Mouse (Mus musculus): ENCODE measurements around the gene Tle4. TPM values are rescaled to one million over a fixed set of nuclear protein-coding genes. Genes with fewer than 3 reads are reported as not detected.

The Tle4 gene
- polyA plus RNA-seq, 1 experiment, result 0.41 TPM

GRCm38 (mm10) chr19:14463281-14464079 lies 134.4 kb downstream of the Tle4 start:
- no peak for TF ChIP-seq GATA1 (IDR thresholded peaks at IDR 0.05; ENCODE audit: low read length)
- TF ChIP-seq TAL1 (IDR thresholded peaks at IDR 0.05; ENCODE audit: low read length), result no peak
- Histone ChIP-seq H3K4me1 (ENCODE audit: control insufficient read depth) (no peaks in the 10 kb centered on the region), H3K36me3 (ENCODE audit: control insufficient read depth) (peaks cover 52% of the 10 kb centered on the region), H3K4me3 (replicated peaks) (no peak overlapping the region), H3K27me3 (ENCODE audit: control insufficient read depth) (no peaks in the 10 kb centered on the region), H3K9me3 (ENCODE audit: control insufficient read depth, low read length) (no peaks in the 10 kb centered on the region)

- H3K9me3 ChIP-seq (ENCODE audit: control insufficient read depth, low read length), result no peaks in the 10 kb centered on the region
- H3K4me1 ChIP-seq (ENCODE audit: control insufficient read depth), result no peaks in the 10 kb centered on the region
- no peaks in the 10 kb centered on the region for H3K27me3 ChIP-seq (ENCODE audit: control insufficient read depth)
- no peak overlapping the region for H3K4me3 ChIP-seq (replicated peaks)
- H3K36me3 ChIP-seq (ENCODE audit: control insufficient read depth), result peaks cover 63% of the 10 kb centered on the region
- TF ChIP-seq TAL1 (IDR thresholded peaks at IDR 0.05; ENCODE audit: low read length) (no peak), GATA1 (IDR thresholded peaks at IDR 0.05; ENCODE audit: low read length) (no peak)
Observed at GRCm38 (mm10) chr19:14453486-14453885, 144.4 kb downstream of the Tle4 start.

GRCm38 (mm10) chr19:14451329-14451728 lies 146.5 kb downstream of the Tle4 start:
- H3K9me3 ChIP-seq (ENCODE audit: control insufficient read depth, low read length), result no peaks in the 10 kb centered on the region
- peaks cover 54% of the 10 kb centered on the region for H3K36me3 ChIP-seq (ENCODE audit: control insufficient read depth)

GRCm38 (mm10) chr19:14449738-14450137 lies 148.1 kb downstream of the Tle4 start:
- H3K9me3 ChIP-seq (ENCODE audit: control insufficient read depth, low read length), result no peaks in the 10 kb centered on the region
- H3K36me3 ChIP-seq (ENCODE audit: control insufficient read depth), result peaks cover 51% of the 10 kb centered on the region
- TF ChIP-seq GATA1 (IDR thresholded peaks at IDR 0.05; ENCODE audit: low read length) (no peak), TAL1 (IDR thresholded peaks at IDR 0.05; ENCODE audit: low read length) (no peak)
- H3K27me3 ChIP-seq (ENCODE audit: control insufficient read depth), result no peaks in the 10 kb centered on the region
- H3K4me3 ChIP-seq (replicated peaks), result no peak overlapping the region
- no peaks in the 10 kb centered on the region for H3K4me1 ChIP-seq (ENCODE audit: control insufficient read depth)

More at GRCm38 (mm10) chr19:14451329-14451728, 146.5 kb downstream of the Tle4 start:
- H3K27me3 ChIP-seq (ENCODE audit: control insufficient read depth), result no peaks in the 10 kb centered on the region
- no peak for TF ChIP-seq GATA1 (IDR thresholded peaks at IDR 0.05; ENCODE audit: low read length)
- TF ChIP-seq TAL1 (IDR thresholded peaks at IDR 0.05; ENCODE audit: low read length), result no peak
- H3K4me3 ChIP-seq (replicated peaks), result no peak overlapping the region
- H3K4me1 ChIP-seq (ENCODE audit: control insufficient read depth), result no peaks in the 10 kb centered on the region

- Histone ChIP-seq H3K4me3 (replicated peaks) (no peak overlapping the region), H3K27me3 (ENCODE audit: control insufficient read depth) (no peaks in the 10 kb centered on the region), H3K4me1 (ENCODE audit: control insufficient read depth) (no peaks in the 10 kb centered on the region), H3K9me3 (ENCODE audit: control insufficient read depth, low read length) (no peaks in the 10 kb centered on the region), H3K36me3 (ENCODE audit: control insufficient read depth) (peaks cover 39% of the 10 kb centered on the region)
- TF ChIP-seq GATA1 (IDR thresholded peaks at IDR 0.05; ENCODE audit: low read length), result no peak
- no peak for TF ChIP-seq TAL1 (IDR thresholded peaks at IDR 0.05; ENCODE audit: low read length)
Observed at GRCm38 (mm10) chr19:14448586-14448985, 149.3 kb downstream of the Tle4 start.

- Histone ChIP-seq H3K9me3 (ENCODE audit: control insufficient read depth, low read length) (no peaks in the 10 kb centered on the region), H3K4me3 (replicated peaks) (no peak overlapping the region), H3K36me3 (ENCODE audit: control insufficient read depth) (peaks cover 28% of the 10 kb centered on the region), H3K4me1 (ENCODE audit: control insufficient read depth) (no peaks in the 10 kb centered on the region), H3K27me3 (ENCODE audit: control insufficient read depth) (no peaks in the 10 kb centered on the region)
- no peak for TF ChIP-seq TAL1 (IDR thresholded peaks at IDR 0.05; ENCODE audit: low read length)
- no peak for TF ChIP-seq GATA1 (IDR thresholded peaks at IDR 0.05; ENCODE audit: low read length)
Observed at GRCm38 (mm10) chr19:14447474-14447873, 150.4 kb downstream of the Tle4 start.

GRCm38 (mm10) chr19:14441861-14442260 lies 156.0 kb downstream of the Tle4 start:
- TF ChIP-seq GATA1 (IDR thresholded peaks at IDR 0.05; ENCODE audit: low read length), result no peak

GRCm38 (mm10) chr19:14437226-14437625 lies 160.6 kb downstream of the Tle4 start:
- Histone ChIP-seq H3K4me3 (replicated peaks) (no peak overlapping the region), H3K27me3 (ENCODE audit: control insufficient read depth) (no peaks in the 10 kb centered on the region), H3K36me3 (ENCODE audit: control insufficient read depth) (no peaks in the 10 kb centered on the region), H3K4me1 (ENCODE audit: control insufficient read depth) (no peaks in the 10 kb centered on the region), H3K9me3 (ENCODE audit: control insufficient read depth, low read length) (no peaks in the 10 kb centered on the region)
- no peak for TF ChIP-seq GATA1 (IDR thresholded peaks at IDR 0.05; ENCODE audit: low read length)
- no peak for TF ChIP-seq TAL1 (IDR thresholded peaks at IDR 0.05; ENCODE audit: low read length)

More at GRCm38 (mm10) chr19:14441861-14442260, 156.0 kb downstream of the Tle4 start:
- no peaks in the 10 kb centered on the region for H3K9me3 ChIP-seq (ENCODE audit: control insufficient read depth, low read length)
- no peaks in the 10 kb centered on the region; the same call in none of the 2 replicates for H3K36me3 ChIP-seq (ENCODE audit: control insufficient read depth)
- H3K4me3 ChIP-seq (replicated peaks), result no peak overlapping the region
- H3K4me1 ChIP-seq (ENCODE audit: control insufficient read depth), result no peaks in the 10 kb centered on the region
- H3K27me3 ChIP-seq (ENCODE audit: control insufficient read depth), result no peaks in the 10 kb centered on the region

GRCm38 (mm10) chr19:14436567-14436966 lies 161.3 kb downstream of the Tle4 start:
- H3K4me1 ChIP-seq (ENCODE audit: control insufficient read depth), result no peaks in the 10 kb centered on the region
- TF ChIP-seq TAL1 (IDR thresholded peaks at IDR 0.05; ENCODE audit: low read length) (no peak), GATA1 (IDR thresholded peaks at IDR 0.05; ENCODE audit: low read length) (no peak)
- no peak overlapping the region for H3K4me3 ChIP-seq (replicated peaks)
- H3K36me3 ChIP-seq (ENCODE audit: control insufficient read depth), result no peaks in the 10 kb centered on the region
- H3K27me3 ChIP-seq (ENCODE audit: control insufficient read depth), result no peaks in the 10 kb centered on the region
- no peaks in the 10 kb centered on the region for H3K9me3 ChIP-seq (ENCODE audit: control insufficient read depth, low read length)
